Mouse (Mus musculus): Measurements from ENCODE around the gene Fut8. TPM values are rescaled to one million over a fixed set of nuclear protein-coding genes. Genes with fewer than 3 reads are reported as not detected.

The Fut8 gene
- total and polyA plus RNA-seq, 2 experiments from 2014 or later, result 58.5 to 70.3 TPM

DNA sequence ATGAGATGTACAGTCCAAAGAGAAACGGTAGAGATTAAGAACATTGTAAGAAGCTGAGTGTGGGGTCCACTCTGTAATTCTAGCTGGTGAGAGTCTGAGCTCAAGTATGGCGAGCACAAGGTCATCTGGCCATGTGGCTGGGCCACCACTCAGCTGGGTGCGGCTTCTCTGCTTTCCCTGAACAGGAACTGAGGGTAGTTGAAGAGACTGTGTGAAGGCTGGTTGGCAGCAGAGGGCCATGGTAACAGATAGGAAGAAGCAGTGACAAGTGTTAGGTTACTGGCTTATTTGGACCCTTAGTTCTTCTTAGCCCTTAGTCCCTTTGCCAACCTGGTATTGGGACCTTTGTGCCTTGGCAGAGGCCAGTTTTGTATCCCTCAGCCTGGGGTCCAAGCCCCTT lies 86.2 kb downstream of the Fut8 start:
- 76% methylated on average over 3 of the region's 3 CpGs for WGBS
- H3K9me3 ChIP-seq (ENCODE audit: low read length), result no peaks in the 10 kb centered on the region
- DNase-seq (ENCODE audit: low spot score) (no peak), ATAC-seq (no peak)
- no peak overlapping the region for H3K9ac ChIP-seq (replicated peaks; ENCODE audit: low read length)
- no peaks in the 10 kb centered on the region for H3K27me3 ChIP-seq (ENCODE audit: insufficient read depth, low read length)
- no peaks in the 10 kb centered on the region for H3K4me1 ChIP-seq (ENCODE audit: insufficient read depth, low read length)
- TF ChIP-seq CTCF (IDR thresholded peaks at IDR 0.05; ENCODE audit: low read depth), result no peak
- no peak overlapping the region for H3K4me2 ChIP-seq (ENCODE audit: low read depth, low read length)
- H3K4me3 ChIP-seq (ENCODE audit: low read length), result no peak overlapping the region
- no peaks in the 10 kb centered on the region for H3K36me3 ChIP-seq (ENCODE audit: insufficient read depth, low read length)
- H3K27ac ChIP-seq, result no peak overlapping the region

DNA sequence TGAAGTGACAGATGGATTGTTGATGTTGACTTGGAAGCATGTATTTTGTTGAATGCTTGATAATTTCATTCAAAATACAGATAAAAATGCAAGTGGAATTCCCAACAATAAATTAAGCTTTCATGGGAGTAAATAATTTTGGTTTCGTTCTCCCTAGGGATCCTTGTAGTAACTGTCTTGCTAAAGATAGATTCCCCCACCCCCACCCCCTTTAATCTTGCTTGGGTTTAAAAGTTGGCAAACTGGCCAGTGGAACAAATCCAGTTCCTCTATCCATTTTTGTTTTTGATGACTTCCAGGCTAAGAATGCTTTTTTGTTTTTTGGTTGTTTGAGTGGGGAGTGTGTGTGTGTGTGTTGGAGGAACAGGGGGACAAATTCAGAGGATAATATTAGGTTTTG lies 108.6 kb downstream of the Fut8 start:
- no peak overlapping the region for H3K27ac ChIP-seq
- 84% methylated on average over 1 of the region's 1 CpGs for WGBS
- no peak for ATAC-seq

DNA sequence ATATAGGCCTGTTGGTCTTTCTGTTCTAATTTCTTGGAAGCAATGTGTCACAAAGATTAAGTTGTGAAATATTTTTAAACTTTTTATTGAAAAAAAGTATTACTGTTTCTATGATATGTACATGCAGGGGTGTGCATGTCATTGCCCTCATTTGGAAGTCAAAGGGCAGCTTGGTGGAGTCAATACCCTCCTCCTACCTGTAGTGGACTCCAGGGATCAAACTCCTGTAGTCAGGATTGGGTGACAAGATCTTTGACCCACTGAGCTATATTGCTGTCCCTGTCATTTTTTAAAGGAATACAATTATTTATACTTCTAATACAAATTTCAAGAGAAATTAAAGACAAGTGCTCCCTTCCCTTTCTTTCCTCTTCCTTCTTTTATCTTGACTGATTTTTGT lies 111.6 kb downstream of the Fut8 start:
- Histone ChIP-seq H3K36me3 (ENCODE audit: insufficient read depth, low read length) (no peaks in the 10 kb centered on the region), H3K9me3 (ENCODE audit: low read length) (no peaks in the 10 kb centered on the region), H3K9ac (replicated peaks; ENCODE audit: low read length) (no peak overlapping the region), H3K4me1 (ENCODE audit: insufficient read depth, low read length) (no peaks in the 10 kb centered on the region), H3K4me3 (ENCODE audit: low read length) (no peak overlapping the region), H3K27me3 (ENCODE audit: insufficient read depth, low read length) (no peaks in the 10 kb centered on the region), H3K27ac (no peak overlapping the region), H3K4me2 (ENCODE audit: low read depth, low read length) (no peak overlapping the region)
- DNase-seq (ENCODE audit: low spot score) (no peak), ATAC-seq (no peak)
- no peak for TF ChIP-seq CTCF (IDR thresholded peaks at IDR 0.05; ENCODE audit: low read depth)

More for the DNA sequence above, 108.6 kb downstream of the Fut8 start:
- Histone ChIP-seq H3K27me3 (ENCODE audit: insufficient read depth, low read length) (no peaks in the 10 kb centered on the region), H3K4me3 (ENCODE audit: low read length) (no peak overlapping the region), H3K9ac (replicated peaks; ENCODE audit: low read length) (no peak overlapping the region), H3K9me3 (ENCODE audit: low read length) (no peaks in the 10 kb centered on the region), H3K36me3 (ENCODE audit: insufficient read depth, low read length) (no peaks in the 10 kb centered on the region), H3K4me1 (ENCODE audit: insufficient read depth, low read length) (no peaks in the 10 kb centered on the region), H3K4me2 (ENCODE audit: low read depth, low read length) (no peak overlapping the region)
- no peak for TF ChIP-seq CTCF (IDR thresholded peaks at IDR 0.05; ENCODE audit: low read depth)
- no peak for DNase-seq (ENCODE audit: low spot score)

DNA sequence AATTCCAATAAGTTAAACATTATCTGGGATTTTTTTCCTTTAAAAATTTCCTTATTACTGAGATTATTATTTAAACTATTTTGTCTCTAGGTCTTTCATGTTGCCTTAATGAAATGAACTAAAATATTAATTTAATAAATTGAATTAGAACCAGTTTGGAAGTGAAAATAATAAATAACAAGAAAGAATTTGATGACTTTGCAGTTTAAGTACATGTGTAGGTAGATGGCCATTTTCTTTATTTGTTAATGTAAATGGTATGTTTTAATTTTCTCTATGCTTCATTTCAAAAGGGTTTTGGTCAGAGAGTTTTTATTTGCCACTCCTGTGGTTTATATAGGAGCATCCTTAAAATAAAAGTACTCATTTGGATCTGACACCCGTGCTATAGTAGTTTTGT lies 177.8 kb downstream of the Fut8 start:
- no peak overlapping the region for H3K27ac ChIP-seq
- no peaks in the 10 kb centered on the region for H3K9me3 ChIP-seq (ENCODE audit: low read length)
- no peak overlapping the region for H3K4me2 ChIP-seq (ENCODE audit: low read depth, low read length)
- DNase-seq (ENCODE audit: low spot score), result no peak
- 100% methylated on average over 1 of the region's 1 CpGs for WGBS
- no peaks in the 10 kb centered on the region for H3K4me1 ChIP-seq (ENCODE audit: insufficient read depth, low read length)
- no peak overlapping the region for H3K9ac ChIP-seq (replicated peaks; ENCODE audit: low read length)
- no peak for ATAC-seq
- H3K4me3 ChIP-seq (ENCODE audit: low read length), result no peak overlapping the region
- H3K27me3 ChIP-seq (ENCODE audit: insufficient read depth, low read length), result no peaks in the 10 kb centered on the region
- no peaks in the 10 kb centered on the region for H3K36me3 ChIP-seq (ENCODE audit: insufficient read depth, low read length)
- TF ChIP-seq CTCF (IDR thresholded peaks at IDR 0.05; ENCODE audit: low read depth), result no peak

DNA sequence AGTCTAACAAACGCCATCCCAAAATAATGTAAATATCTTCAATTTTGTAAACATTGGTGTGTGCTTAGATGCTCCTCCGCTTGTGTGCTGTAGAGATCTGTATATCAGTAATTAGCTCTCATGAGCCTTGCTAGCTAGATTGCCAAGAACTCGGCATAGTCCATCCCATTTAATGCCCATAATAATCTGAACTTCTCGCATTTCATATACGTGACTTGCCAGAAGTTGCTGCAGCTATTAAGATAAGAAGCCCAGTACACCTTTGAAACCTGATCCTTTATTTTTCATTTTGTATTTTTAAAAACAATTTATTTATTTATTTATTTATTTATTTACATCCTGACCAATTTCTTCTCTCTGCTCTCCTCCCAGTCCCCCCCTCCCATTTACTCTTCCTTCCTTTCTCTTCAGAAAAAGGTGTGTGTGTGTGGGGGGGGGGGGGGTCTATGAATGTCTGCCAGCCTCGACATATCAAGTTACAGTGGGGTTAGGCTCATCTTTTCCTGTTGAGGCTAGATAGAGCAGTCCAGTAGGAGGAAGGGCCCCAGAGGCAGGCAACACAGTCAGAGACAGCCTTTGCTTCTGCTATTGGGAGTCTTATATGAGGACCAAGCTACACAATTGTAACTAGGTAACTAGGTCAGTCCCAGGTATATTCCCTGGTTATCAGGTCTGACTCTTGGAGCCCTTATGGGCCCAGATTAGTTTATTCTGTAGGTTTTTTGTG lies 183.9 kb downstream of the Fut8 start:
- no peak overlapping the region for H3K4me2 ChIP-seq (ENCODE audit: low read depth, low read length)
- no peak overlapping the region for H3K9ac ChIP-seq (replicated peaks; ENCODE audit: low read length)
- H3K27me3 ChIP-seq (ENCODE audit: insufficient read depth, low read length), result no peaks in the 10 kb centered on the region
- DNase-seq (ENCODE audit: low spot score) (no peak), ATAC-seq (no peak)
- no peaks in the 10 kb centered on the region for H3K36me3 ChIP-seq (ENCODE audit: insufficient read depth, low read length)
- no peak overlapping the region for H3K27ac ChIP-seq
- H3K4me1 ChIP-seq (ENCODE audit: insufficient read depth, low read length), result no peaks in the 10 kb centered on the region
- H3K4me3 ChIP-seq (ENCODE audit: low read length), result no peak overlapping the region
- H3K9me3 ChIP-seq (ENCODE audit: low read length), result no peaks in the 10 kb centered on the region
- WGBS, result 89% methylated on average over 6 of the region's 6 CpGs
- TF ChIP-seq CTCF (IDR thresholded peaks at IDR 0.05; ENCODE audit: low read depth), result no peak

DNA sequence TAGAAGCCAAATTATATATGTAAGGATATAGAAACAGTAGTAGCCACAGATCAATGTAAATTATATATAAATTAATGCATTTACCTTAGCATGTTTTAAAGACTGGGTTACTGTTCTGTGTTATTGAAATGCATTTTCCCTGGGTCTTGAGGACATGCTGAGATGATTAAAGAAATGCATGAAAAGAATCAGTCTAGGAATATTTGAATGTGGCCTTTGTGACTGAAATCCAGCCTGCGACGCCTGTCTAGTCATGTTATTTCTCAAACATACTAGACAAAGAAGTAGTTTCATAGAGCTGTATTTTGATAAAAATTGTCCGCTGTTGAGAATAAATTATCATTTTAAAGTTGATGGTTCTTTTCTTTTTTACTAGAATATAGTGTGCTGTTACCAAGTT lies 188.2 kb downstream of the Fut8 start:
- DNase-seq (ENCODE audit: low spot score), result no peak
- 48% methylated on average over 3 of the region's 3 CpGs for WGBS
- no peaks in the 10 kb centered on the region for H3K4me1 ChIP-seq (ENCODE audit: insufficient read depth, low read length)

DNA sequence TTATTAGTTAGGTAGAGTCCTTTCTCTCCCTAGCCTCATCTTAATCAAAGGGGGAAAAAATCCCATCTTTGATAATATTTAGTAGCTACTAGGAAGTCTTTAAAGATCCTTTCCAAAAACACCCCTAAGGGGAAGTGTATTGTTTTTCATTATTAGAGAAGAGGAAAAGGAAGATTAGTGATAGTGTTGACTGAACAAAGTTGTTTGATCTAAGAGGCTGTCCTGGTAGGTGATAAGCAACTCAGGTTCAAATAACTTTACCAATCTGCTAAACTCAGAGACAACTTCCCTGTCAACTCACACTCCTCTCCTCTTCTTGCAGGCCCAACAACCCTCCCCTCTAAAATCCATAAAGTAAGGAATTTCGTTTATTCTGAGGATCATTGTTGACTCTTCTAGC lies 190.2 kb downstream of the Fut8 start:
- WGBS, result 75% methylated on average over 1 of the region's 1 CpGs
- no peaks in the 10 kb centered on the region for H3K9me3 ChIP-seq (ENCODE audit: low read length)
- H3K27ac ChIP-seq, result no peak overlapping the region
- H3K27me3 ChIP-seq (ENCODE audit: insufficient read depth, low read length), result no peaks in the 10 kb centered on the region
- no peaks in the 10 kb centered on the region for H3K36me3 ChIP-seq (ENCODE audit: insufficient read depth, low read length)
- DNase-seq (ENCODE audit: low spot score) (no peak), ATAC-seq (no peak)
- no peaks in the 10 kb centered on the region for H3K4me1 ChIP-seq (ENCODE audit: insufficient read depth, low read length)
- no peak overlapping the region for H3K4me3 ChIP-seq (ENCODE audit: low read length)
- H3K4me2 ChIP-seq (ENCODE audit: low read depth, low read length), result no peak overlapping the region
- no peak for TF ChIP-seq CTCF (IDR thresholded peaks at IDR 0.05; ENCODE audit: low read depth)
- no peak overlapping the region for H3K9ac ChIP-seq (replicated peaks; ENCODE audit: low read length)

More for the DNA sequence above, 188.2 kb downstream of the Fut8 start:
- Histone ChIP-seq H3K36me3 (ENCODE audit: insufficient read depth, low read length) (no peaks in the 10 kb centered on the region), H3K9ac (replicated peaks; ENCODE audit: low read length) (no peak overlapping the region), H3K27ac (no peak overlapping the region), H3K27me3 (ENCODE audit: insufficient read depth, low read length) (no peaks in the 10 kb centered on the region), H3K4me2 (ENCODE audit: low read depth, low read length) (no peak overlapping the region), H3K4me3 (ENCODE audit: low read length) (no peak overlapping the region), H3K9me3 (ENCODE audit: low read length) (no peaks in the 10 kb centered on the region)
- ATAC-seq, result no peak
- TF ChIP-seq CTCF (IDR thresholded peaks at IDR 0.05; ENCODE audit: low read depth), result no peak
